Mouse (Mus musculus) neural tube, embryonic 13.5 days (tissue): Measurements from ENCODE around the gene Rbfox1. TPM values are rescaled to one million over a fixed set of nuclear protein-coding genes. Genes with fewer than 3 reads are reported as not detected.

Experiments
- ATAC-seq: fragments of 200-750 bp; cut with Nextera tagmentation; 2 replicates; pipeline ENCODE4 v1.8.0; 2017; ENCODE audit warnings: low read depth, mild to moderate bottlenecking, moderate TSS enrichment, moderate library complexity
- H3K27ac ChIP-seq: fragments of 300-500 bp; sonication (generic); replicated peaks from 2 replicates; pipeline ENCODE4 v1.5.1; 2015; ENCODE audit warnings: moderate library complexity, mild to moderate bottlenecking, inconsistent platforms
- H3K27me3 ChIP-seq: fragments of 300-500 bp; sonication (generic); 2 replicates; pipeline ENCODE4 v1.6.1; 2015; ENCODE audit warnings: mild to moderate bottlenecking, inconsistent platforms
- H3K36me3 ChIP-seq: fragments of 300-500 bp; sonication (generic); 2 replicates; pipeline ENCODE4 v1.6.1; 2015; ENCODE audit warnings: mild to moderate bottlenecking, inconsistent platforms
- H3K4me1 ChIP-seq: fragments of 300-500 bp; sonication (generic); replicated peaks from 2 replicates; pipeline ENCODE4 v1.6.1; 2015; ENCODE audit warnings: inconsistent platforms
- H3K4me2 ChIP-seq: fragments of 300-500 bp; sonication (generic); 2 replicates; pipeline ENCODE4 v1.6.1; 2015; ENCODE audit warnings: inconsistent platforms, mild to moderate bottlenecking, moderate library complexity
- H3K4me3 ChIP-seq: fragments of 300-500 bp; sonication (generic); 2 replicates; pipeline ENCODE4 v1.5.1; 2015; ENCODE audit warnings: mild to moderate bottlenecking, inconsistent platforms
- H3K9ac ChIP-seq: fragments of 300-500 bp; sonication (generic); 2 replicates; pipeline ENCODE4 v1.6.1; 2015; ENCODE audit warnings: moderate library complexity, mild to moderate bottlenecking, inconsistent platforms
- H3K9me3 ChIP-seq: fragments of 300-500 bp; sonication (generic); 2 replicates; pipeline ENCODE4 v1.6.1; 2016; ENCODE audit warnings: inconsistent platforms
- WGBS: fragments of 180-500 bp; shearing (Covaris S2); methylation state at CpG from one replicate; pipeline ENCODE4 v1.1.7; 2015; 5-methylcytosine and 5-hydroxymethylcytosine counted together
- polyA plus RNA-seq: library from polyadenylated mRNA; unstranded; fragments of >200 nt; fragmentation: Nextera tagmentation; extraction: Ambion mirVana; gene quantifications from 2 replicates; pipeline ENCODE4 v1.2.1, GENCODE M21; 2015

Rbfox1 gene
- polyA plus RNA-seq, 1 experiment from 2014 or later = 229 TPM

GRCm38 (mm10) chr16:7075749-7076148 lies 1190.6 kb downstream of the Rbfox1 start:
- ATAC-seq = no peak
- H3K36me3 ChIP-seq = no peaks in the 10 kb centered on the region
- H3K4me2 ChIP-seq = no peak overlapping the region
- H3K27ac ChIP-seq = no peak overlapping the region
- no peaks in the 10 kb centered on the region for H3K9me3 ChIP-seq
- peaks cover 11% of the 10 kb centered on the region for H3K4me1 ChIP-seq
- H3K9ac ChIP-seq = no peak overlapping the region
- WGBS = 85% methylated on average over 6 of the region's 6 CpGs
- H3K27me3 ChIP-seq = no peaks in the 10 kb centered on the region
- no peak overlapping the region for H3K4me3 ChIP-seq

- H3K4me1 ChIP-seq = peaks cover 16% of the 10 kb centered on the region
- no peak for ATAC-seq
Measured at GRCm38 (mm10) chr16:7076305-7076704, 1191.2 kb downstream of the Rbfox1 start.

GRCm38 (mm10) chr16:7076707-7077106 lies 1191.6 kb downstream of the Rbfox1 start:
- no peaks in the 10 kb centered on the region for H3K27me3 ChIP-seq
- H3K4me1 ChIP-seq = peaks cover 20% of the 10 kb centered on the region
- H3K9ac ChIP-seq = no peak overlapping the region
- H3K4me2 ChIP-seq = no peak overlapping the region
- 89% methylated on average over 3 of the region's 3 CpGs for WGBS
- no peaks in the 10 kb centered on the region for H3K36me3 ChIP-seq
- no peak overlapping the region for H3K27ac ChIP-seq
- no peak overlapping the region for H3K4me3 ChIP-seq
- H3K9me3 ChIP-seq = no peaks in the 10 kb centered on the region
- ATAC-seq = no peak

More at GRCm38 (mm10) chr16:7076305-7076704, 1191.2 kb downstream of the Rbfox1 start:
- Histone ChIP-seq H3K9ac (no peak overlapping the region), H3K4me2 (no peak overlapping the region), H3K9me3 (no peaks in the 10 kb centered on the region), H3K4me3 (no peak overlapping the region), H3K27me3 (no peaks in the 10 kb centered on the region), H3K27ac (no peak overlapping the region), H3K36me3 (no peaks in the 10 kb centered on the region)
- WGBS = 98% methylated on average over 1 of the region's 1 CpGs

- H3K27ac ChIP-seq = peak overlapping the region; percentile 67
- ATAC-seq = peak; percentile 52
- 53% methylated on average over 3 of the region's 3 CpGs for WGBS
- peaks cover 37% of the 10 kb centered on the region for H3K4me1 ChIP-seq
- H3K9me3 ChIP-seq = no peaks in the 10 kb centered on the region
- H3K27me3 ChIP-seq = no peaks in the 10 kb centered on the region
- H3K4me2 ChIP-seq = no peak overlapping the region
- H3K4me3 ChIP-seq = no peak overlapping the region
- no peaks in the 10 kb centered on the region; the same call in 1 of the 2 replicates for H3K36me3 ChIP-seq
- no peak overlapping the region for H3K9ac ChIP-seq
Measured at GRCm38 (mm10) chr16:7081074-7081568, 1196.0 kb downstream of the Rbfox1 start.

GRCm38 (mm10) chr16:7081684-7082255 lies 1196.6 kb downstream of the Rbfox1 start:
- Histone ChIP-seq H3K27me3 (no peaks in the 10 kb centered on the region), H3K36me3 (no peaks in the 10 kb centered on the region; the same call in 1 of the 2 replicates), H3K9ac (no peak overlapping the region), H3K4me2 (no peak overlapping the region), H3K4me3 (no peak overlapping the region), H3K27ac (peak overlapping the region; percentile 67; the same call in 1 of the 2 replicates), H3K9me3 (no peaks in the 10 kb centered on the region), H3K4me1 (peaks cover 37% of the 10 kb centered on the region)
- 81% methylated on average over 5 of the region's 5 CpGs for WGBS
- no peak for ATAC-seq

GRCm38 (mm10) chr16:7083937-7084336 lies 1198.8 kb downstream of the Rbfox1 start:
- H3K27me3 ChIP-seq = no peaks in the 10 kb centered on the region

GRCm38 (mm10) chr16:7088601-7089430 lies 1203.7 kb downstream of the Rbfox1 start:
- ATAC-seq = no peak
- no peak overlapping the region for H3K4me2 ChIP-seq
- no peaks in the 10 kb centered on the region for H3K27me3 ChIP-seq
- H3K9ac ChIP-seq = no peak overlapping the region
- H3K9me3 ChIP-seq = no peaks in the 10 kb centered on the region
- WGBS = 84% methylated on average over 10 of the region's 10 CpGs
- H3K4me3 ChIP-seq = no peak overlapping the region
- peaks cover 4% of the 10 kb centered on the region for H3K4me1 ChIP-seq
- H3K36me3 ChIP-seq = no peaks in the 10 kb centered on the region
- H3K27ac ChIP-seq = no peak overlapping the region

More at GRCm38 (mm10) chr16:7083937-7084336, 1198.8 kb downstream of the Rbfox1 start:
- WGBS = 72% methylated on average over 2 of the region's 2 CpGs
- no peak for ATAC-seq
- Histone ChIP-seq H3K27ac (peak overlapping the region; percentile 38; the same call in 1 of the 2 replicates), H3K4me1 (peaks cover 37% of the 10 kb centered on the region), H3K9ac (no peak overlapping the region), H3K36me3 (no peaks in the 10 kb centered on the region; the same call in 1 of the 2 replicates), H3K9me3 (no peaks in the 10 kb centered on the region), H3K4me2 (no peak overlapping the region), H3K4me3 (no peak overlapping the region)

GRCm38 (mm10) chr16:7089475-7089874 lies 1204.3 kb downstream of the Rbfox1 start:
- 68% methylated on average over 1 of the region's 1 CpGs for WGBS
- no peak for ATAC-seq

GRCm38 (mm10) chr16:7090205-7090604 lies 1205.0 kb downstream of the Rbfox1 start:
- Histone ChIP-seq H3K4me1 (no peaks in the 10 kb centered on the region), H3K27ac (no peak overlapping the region), H3K27me3 (no peaks in the 10 kb centered on the region), H3K9ac (no peak overlapping the region), H3K9me3 (no peaks in the 10 kb centered on the region), H3K4me2 (no peak overlapping the region), H3K4me3 (no peak overlapping the region), H3K36me3 (no peaks in the 10 kb centered on the region)
- WGBS = 83% methylated on average over 6 of the region's 6 CpGs
- no peak for ATAC-seq

More at GRCm38 (mm10) chr16:7089475-7089874, 1204.3 kb downstream of the Rbfox1 start:
- Histone ChIP-seq H3K4me1 (no peaks in the 10 kb centered on the region), H3K27ac (no peak overlapping the region), H3K4me2 (no peak overlapping the region), H3K4me3 (no peak overlapping the region), H3K27me3 (no peaks in the 10 kb centered on the region), H3K9me3 (no peaks in the 10 kb centered on the region), H3K9ac (no peak overlapping the region), H3K36me3 (no peaks in the 10 kb centered on the region)

GRCm38 (mm10) chr16:7092811-7093210 lies 1207.7 kb downstream of the Rbfox1 start:
- Histone ChIP-seq H3K9me3 (no peaks in the 10 kb centered on the region), H3K4me3 (no peak overlapping the region), H3K27ac (no peak overlapping the region), H3K9ac (no peak overlapping the region), H3K36me3 (no peaks in the 10 kb centered on the region), H3K4me1 (no peaks in the 10 kb centered on the region), H3K4me2 (no peak overlapping the region), H3K27me3 (no peaks in the 10 kb centered on the region)
- no peak for ATAC-seq
- 77% methylated on average over 4 of the region's 4 CpGs for WGBS

- no peaks in the 10 kb centered on the region for H3K4me1 ChIP-seq
- no peak for ATAC-seq
- no peak overlapping the region for H3K27ac ChIP-seq
- 86% methylated on average over 3 of the region's 3 CpGs for WGBS
- H3K27me3 ChIP-seq = no peaks in the 10 kb centered on the region
- H3K9ac ChIP-seq = no peak overlapping the region
- no peak overlapping the region for H3K4me3 ChIP-seq
- H3K36me3 ChIP-seq = 0 out of 2 replicates have a peak, but pooled peaks cover 4% of the 10 kb centered on the region
- no peaks in the 10 kb centered on the region for H3K9me3 ChIP-seq
- H3K4me2 ChIP-seq = no peak overlapping the region
Measured at GRCm38 (mm10) chr16:7093686-7094085, 1208.5 kb downstream of the Rbfox1 start.

- Histone ChIP-seq H3K4me1 (no peaks in the 10 kb centered on the region), H3K9ac (no peak overlapping the region), H3K4me3 (no peak overlapping the region), H3K27me3 (no peaks in the 10 kb centered on the region), H3K4me2 (no peak overlapping the region), H3K27ac (no peak overlapping the region), H3K9me3 (no peaks in the 10 kb centered on the region), H3K36me3 (0 out of 2 replicates have a peak, but pooled peaks cover 4% of the 10 kb centered on the region)
- WGBS = 70% methylated on average over 7 of the region's 7 CpGs
- ATAC-seq = no peak
Measured at GRCm38 (mm10) chr16:7094181-7094749, 1209.1 kb downstream of the Rbfox1 start.
